Mouse (Mus musculus) CH12.LX (cell line): ENCODE results near the gene Gm5294. TPM values are rescaled to one million over a fixed set of nuclear protein-coding genes. Genes with fewer than 3 reads are reported as not detected.

ENCODE experiments used
- DNase-seq: peaks from one replicate; pipeline ENCODE4 v3.0.0-alpha.2; 2013; ENCODE audit errors: extremely low read depth
- H3K27ac ChIP-seq: 2 replicates; pipeline ENCODE4 v1.5.1; 2012; ENCODE audit warnings: low read depth, mild to moderate bottlenecking, control low read depth, moderate library complexity; ENCODE audit not compliant: insufficient read depth
- H3K27me3 ChIP-seq: replicated peaks from 2 replicates; pipeline ENCODE3; 2012; ENCODE audit warnings: inconsistent platforms
- H3K36me3 ChIP-seq, 2 experiments: replicated peaks in 1 of 2; 2 replicates each; pipeline versions ENCODE3 to v1.6.1; 2012; ENCODE audit warnings: inconsistent platforms in 1 of 2, low read length in 1 of 2, mild to moderate bottlenecking in 1 of 2, mixed read lengths in 1 of 2, moderate library complexity in 1 of 2; ENCODE audit not compliant: control insufficient read depth in 1 of 2, insufficient read depth in 1 of 2
- H3K4me1 ChIP-seq, 2 experiments: 2 replicates each; pipeline ENCODE4 v1.6.1; 2012; ENCODE audit warnings: inconsistent platforms in 1 of 2, moderate library complexity in 1 of 2; ENCODE audit not compliant: insufficient read depth in 2 of 2, control insufficient read depth in 1 of 2
- H3K4me2 ChIP-seq: 2 replicates; pipeline ENCODE4 v1.6.1; 2012; ENCODE audit warnings: low read depth, mild to moderate bottlenecking, control low read depth; ENCODE audit not compliant: poor library complexity, insufficient read depth, severe bottlenecking
- H3K4me3 ChIP-seq, 3 experiments: fragments of 150-350 bp in 1 of 3; sonication (generic) in 1 of 3; replicated peaks in 1 of 3; 2 replicates each; pipeline versions ENCODE3 to v1.5.1; 2011 to 2012; ENCODE audit warnings: low read depth in 2 of 3, low read length in 2 of 3, mild to moderate bottlenecking in 2 of 3, moderate library complexity in 2 of 3, control low read depth in 1 of 3, improper control_type of control experiment in 1 of 3, inconsistent platforms in 1 of 3, mixed read lengths in 1 of 3; ENCODE audit not compliant: poor library complexity in 1 of 3
- H3K79me2 ChIP-seq: replicated peaks from 2 replicates; pipeline ENCODE4 v1.6.1; 2012; ENCODE audit warnings: mild to moderate bottlenecking, moderate library complexity; ENCODE audit not compliant: control insufficient read depth, poor library complexity, insufficient read depth, severe bottlenecking; ENCODE audit errors: extremely low read depth
- H3K9ac ChIP-seq: 2 replicates; pipeline ENCODE4 v1.6.1; 2012; ENCODE audit warnings: low read depth, mild to moderate bottlenecking, control low read depth, moderate library complexity; ENCODE audit not compliant: insufficient read depth
- H3K9me3 ChIP-seq: replicated peaks from 2 replicates; pipeline ENCODE3; 2012; ENCODE audit warnings: low read length, inconsistent platforms, mixed read lengths
- BHLHE40 ChIP-seq: IDR thresholded peaks from 2 replicates; pipeline ENCODE4 v1.6.1; 2011; ENCODE audit warnings: mild to moderate bottlenecking, low read depth, low read length, improper control_type of control experiment
- CTCF ChIP-seq, 2 experiments: IDR thresholded peaks in 1 of 2; conservative IDR thresholded peaks in 1 of 2; 2 replicates each; pipeline ENCODE4 v1.5.1; 2011 to 2012; ENCODE audit warnings: low read depth in 2 of 2, low read length in 2 of 2, improper control_type of control experiment in 1 of 2, inconsistent platforms in 1 of 2, mild to moderate bottlenecking in 1 of 2, moderate library complexity in 1 of 2
- ELF1 ChIP-seq: IDR thresholded peaks from 2 replicates; pipeline ENCODE4 v1.6.1; 2014; ENCODE audit warnings: low read depth, mild to moderate bottlenecking, inconsistent platforms, low read length, improper control_type of control experiment
- EP300 ChIP-seq: IDR thresholded peaks from 2 replicates; pipeline ENCODE4 v1.6.1; 2011; ENCODE audit warnings: low read length, improper control_type of control experiment
- ETS1 ChIP-seq: conservative IDR thresholded peaks from 2 replicates; pipeline ENCODE4 v1.6.1; 2012; ENCODE audit warnings: low read depth, mild to moderate bottlenecking, inconsistent platforms, low read length, improper control_type of control experiment, moderate library complexity
- IRF4 ChIP-seq: IDR thresholded peaks from 2 replicates; pipeline ENCODE4 v1.6.1; 2014; ENCODE audit warnings: low read depth, mild to moderate bottlenecking, inconsistent platforms, low read length, improper control_type of control experiment
- JUN ChIP-seq: IDR thresholded peaks from 2 replicates; pipeline ENCODE4 v1.6.1; 2011; ENCODE audit warnings: low read depth, mild to moderate bottlenecking, low read length, improper control_type of control experiment, moderate library complexity; ENCODE audit not compliant: insufficient read depth
- JUND ChIP-seq: conservative IDR thresholded peaks from 2 replicates; pipeline ENCODE4 v1.6.1; 2011; ENCODE audit warnings: low read depth, low read length, improper control_type of control experiment
- KAT2A ChIP-seq: IDR thresholded peaks from 2 replicates; pipeline ENCODE4 v1.6.1; 2012; ENCODE audit warnings: low read length, improper control_type of control experiment, inconsistent platforms; ENCODE audit not compliant: insufficient replicate concordance
- MAFK ChIP-seq: IDR thresholded peaks from 2 replicates; pipeline ENCODE4 v1.6.1; 2011; ENCODE audit warnings: low read length, improper control_type of control experiment; ENCODE audit not compliant: insufficient replicate concordance
- MEF2A ChIP-seq: IDR thresholded peaks from 2 replicates; pipeline ENCODE4 v1.6.1; 2014; ENCODE audit warnings: low read depth, mild to moderate bottlenecking, inconsistent platforms, low read length, improper control_type of control experiment, borderline replicate concordance
- MXI1 ChIP-seq: IDR thresholded peaks from 2 replicates; pipeline ENCODE4 v1.6.1; 2011; ENCODE audit warnings: mild to moderate bottlenecking, low read depth, low read length, improper control_type of control experiment
- MYC ChIP-seq: IDR thresholded peaks from 2 replicates; pipeline ENCODE4 v1.6.1; 2011; ENCODE audit warnings: low read depth, mild to moderate bottlenecking, improper control_type of control experiment, low read length
- NRF1 ChIP-seq: IDR thresholded peaks from 2 replicates; pipeline ENCODE4 v1.6.1; 2014; ENCODE audit warnings: low read depth, mild to moderate bottlenecking, inconsistent platforms, low read length, improper control_type of control experiment, moderate library complexity
- PAX5 ChIP-seq: IDR thresholded peaks from 2 replicates; pipeline ENCODE4 v1.6.1; 2012; ENCODE audit warnings: low read length, inconsistent platforms, mixed read lengths
- POLR2A ChIP-seq: IDR thresholded peaks from 2 replicates; pipeline ENCODE4 v1.6.1; 2011; ENCODE audit warnings: low read depth, mild to moderate bottlenecking, improper control_type of control experiment, low read length
- RCOR1 ChIP-seq: conservative IDR thresholded peaks from 2 replicates; pipeline ENCODE4 v1.6.1; 2012; ENCODE audit warnings: low read depth, mild to moderate bottlenecking, inconsistent platforms, low read length, improper control_type of control experiment
- SMC3 ChIP-seq: IDR thresholded peaks from 2 replicates; pipeline ENCODE4 v1.6.1; 2011; ENCODE audit warnings: low read depth, low read length, improper control_type of control experiment
- TBP ChIP-seq: conservative IDR thresholded peaks from 2 replicates; pipeline ENCODE4 v1.6.1; 2011; ENCODE audit warnings: low read depth, low read length, improper control_type of control experiment
- UBTF ChIP-seq: IDR thresholded peaks from 2 replicates; pipeline ENCODE4 v1.6.1; 2012; ENCODE audit warnings: low read depth, mild to moderate bottlenecking, inconsistent platforms, low read length, improper control_type of control experiment, moderate library complexity
- ZC3H11A ChIP-seq: IDR thresholded peaks from 2 replicates; pipeline ENCODE4 v1.6.1; 2012; ENCODE audit warnings: low read depth, mild to moderate bottlenecking, inconsistent platforms, low read length, improper control_type of control experiment
- ZKSCAN1 ChIP-seq: IDR thresholded peaks from 2 replicates; pipeline ENCODE4 v1.6.1; 2012; ENCODE audit warnings: low read depth, inconsistent platforms, low read length, improper control_type of control experiment, borderline replicate concordance
- dilution Hi-C: fragments of 300-500 bp; cut with MboI; formaldehyde crosslinking; loops from 2 replicates; pipeline ENCODE4 v1.14.3; 2020; ENCODE audit warnings: low sequenced_read_pairs; ENCODE audit not compliant: extremely low pct_unique_long_range_greater_than_20kb, extremely low pct_ligation_motif_present
- in situ Hi-C: fragments of 300-500 bp; cut with MboI; formaldehyde crosslinking; loops from 3 replicates; pipeline ENCODE4 v1.14.3; 2019; ENCODE audit warnings: low sequenced_read_pairs, low pct_ligation_motif_present, low pct_unique_long_range_greater_than_20kb, mixed read lengths
- polyA plus RNA-seq: library from polyadenylated mRNA; unstranded; fragments of >175 nt; gene quantifications from 2 replicates; pipeline ENCODE4 v1.2.1, GENCODE M21; 2012; ENCODE audit warnings: low read depth; ENCODE audit not compliant: insufficient read length
- total RNA-seq, 2 experiments: library from RNA; depleted of rRNA; stranded (reverse); fragments of 300-350 nt in 1 of 2; fragments of >200 nt in 1 of 2; gene quantifications; 2 replicates each; pipeline ENCODE4 v1.2.3; 2012 to 2014

Gene Gm5294
- total and polyA plus RNA-seq, 3 experiments = not detected

- Histone ChIP-seq H3K4me1 (no peaks in the 10 kb centered on the region), H3K9ac (no peak overlapping the region), H3K36me3 (no peaks in the 10 kb centered on the region), H3K4me2 (no peak overlapping the region), H3K27me3 (peaks cover 7% of the 10 kb centered on the region), H3K27ac (no peak overlapping the region), H3K9me3 (no peaks in the 10 kb centered on the region)
- no peak for DNase-seq
- in situ Hi-C loops (loop anchor here (5.0 kb wide), 1 partner anchor 42 kb away; no protein-coding TSS in a partner anchor), dilution Hi-C loops (no loop called here)
- TF ChIP-seq EP300 = no peak
- no peak for TF ChIP-seq ETS1
- TF ChIP-seq SMC3 = no peak
- no peak for TF ChIP-seq BHLHE40
- no peak for TF ChIP-seq ZKSCAN1
- TF ChIP-seq MAFK = no peak
- no peak for TF ChIP-seq MYC
- no peak for TF ChIP-seq MEF2A
- no peak for TF ChIP-seq JUN
- no peak for TF ChIP-seq TBP
- TF ChIP-seq, all 38 proteins: peak for 0
- H3K79me2 ChIP-seq = no peaks in the 10 kb centered on the region
- no peak overlapping the region for H3K4me3 ChIP-seq
Measured at GRCm38 (mm10) chr5:138804286-138804685, 15.6 kb upstream of the Gm5294 start.

- Histone ChIP-seq H3K4me1 (no peaks in the 10 kb centered on the region), H3K79me2 (no peaks in the 10 kb centered on the region), H3K36me3 (no peaks in the 10 kb centered on the region), H3K4me2 (no peak overlapping the region), H3K27me3 (peaks cover 7% of the 10 kb centered on the region), H3K4me3 (no peak overlapping the region), H3K9me3 (no peaks in the 10 kb centered on the region), H3K9ac (no peak overlapping the region)
- DNase-seq = no peak
- dilution Hi-C loops = no loop called here
- in situ Hi-C loops = no loop called here
- TF ChIP-seq ZKSCAN1 = no peak
- no peak for TF ChIP-seq NRF1
- TF ChIP-seq UBTF = no peak
- TF ChIP-seq, all 38 proteins: peak for 0
- no peak overlapping the region for H3K27ac ChIP-seq
Measured at GRCm38 (mm10) chr5:138809767-138810166, 10.1 kb upstream of the Gm5294 start.

- in situ Hi-C loops = no loop called here
- dilution Hi-C loops = no loop called here
- no peak overlapping the region for H3K9ac ChIP-seq
Measured at GRCm38 (mm10) chr5:138820717-138821332, 945 bp downstream of the Gm5294 start.

More at GRCm38 (mm10) chr5:138820717-138821332, 945 bp downstream of the Gm5294 start:
- no peaks in the 10 kb centered on the region for H3K79me2 ChIP-seq
- peaks cover 14% of the 10 kb centered on the region for H3K9me3 ChIP-seq
- TF ChIP-seq KAT2A = no peak
- no peak for TF ChIP-seq CTCF (conservative IDR thresholded peaks at IDR 0.05 in 1 of 2, IDR thresholded peaks at IDR 0.05 in 1 of 2; ENCODE audit: low read depth in 2 of 2, low read length in 2 of 2)
- no peak for TF ChIP-seq ELF1
- no peak for TF ChIP-seq RCOR1
- TF ChIP-seq ZKSCAN1 = no peak
- TF ChIP-seq ZC3H11A = no peak
- TF ChIP-seq POLR2A = no peak
- no peak for TF ChIP-seq MEF2A
- TF ChIP-seq IRF4 = no peak
- TF ChIP-seq PAX5 = no peak
- no peak for TF ChIP-seq JUND
- no peak for TF ChIP-seq TBP
- TF ChIP-seq MXI1 = no peak
- no peak for DNase-seq
- no peaks in the 10 kb centered on the region for H3K36me3 ChIP-seq
- no peak overlapping the region for H3K27ac ChIP-seq
- H3K4me3 ChIP-seq = no peak overlapping the region
- no peaks in the 10 kb centered on the region for H3K4me1 ChIP-seq
- H3K27me3 ChIP-seq = peaks cover 20% of the 10 kb centered on the region
- no peak overlapping the region for H3K4me2 ChIP-seq
